Mouse (Mus musculus): ENCODE data around the gene Gm37240.
"Not testable (repeated sequence)": the region's sequence is repeated elsewhere in the genome, so short reads cannot be mapped to it uniquely, and the experiment has no call there.

The Gm37240 gene

DNA sequence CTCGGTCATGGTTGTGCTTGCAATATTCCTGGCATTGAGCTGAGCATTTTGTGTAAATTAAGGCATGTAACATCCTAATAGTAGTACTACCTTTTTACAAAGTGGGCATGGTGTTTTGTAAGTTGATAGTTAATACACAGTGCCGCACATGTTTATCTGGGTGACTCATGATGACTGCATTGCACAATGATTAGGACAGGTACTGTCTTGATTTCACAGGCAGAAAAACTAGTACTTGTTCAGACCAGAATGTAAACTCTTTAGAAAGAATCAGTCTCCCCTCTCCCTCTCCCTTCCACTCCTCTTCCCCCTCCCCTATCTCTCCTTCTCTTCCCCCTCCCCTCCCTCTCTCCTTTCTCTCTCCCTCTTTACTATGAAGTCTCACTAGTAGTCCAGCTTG lies 1284.6 kb downstream of the Gm37240 start:
- DNase-seq = no peak

DNA sequence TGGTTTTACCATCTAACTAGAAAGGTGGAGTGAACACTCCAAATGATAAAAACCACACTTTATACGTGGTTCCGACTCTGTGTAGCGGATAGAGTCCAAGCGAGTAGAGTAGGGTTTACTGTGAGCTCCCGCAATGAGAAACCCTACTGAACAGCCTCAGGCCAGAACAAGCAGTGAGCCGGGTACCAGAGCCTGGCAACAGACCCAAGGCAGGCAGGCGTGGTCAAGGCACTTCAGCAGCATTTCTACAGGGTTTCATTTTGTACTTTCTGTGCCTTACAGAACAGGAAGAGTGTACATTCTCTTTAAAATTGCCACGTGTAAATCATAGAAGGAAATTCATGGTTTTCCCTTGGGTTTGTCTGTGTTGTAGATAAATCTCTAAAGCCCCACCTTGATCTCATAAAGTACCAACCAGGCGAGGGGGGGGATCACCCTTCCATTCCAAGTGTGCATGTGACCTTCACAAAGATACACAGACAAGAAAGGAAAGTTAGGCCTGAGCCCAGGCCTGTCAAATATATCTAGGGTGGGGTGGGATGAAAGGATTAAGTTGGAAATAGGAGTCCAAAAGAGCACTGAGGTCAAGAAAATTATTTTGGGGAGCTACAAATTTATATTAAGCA lies 1285.3 kb downstream of the Gm37240 start:
- no peak for DNase-seq

DNA sequence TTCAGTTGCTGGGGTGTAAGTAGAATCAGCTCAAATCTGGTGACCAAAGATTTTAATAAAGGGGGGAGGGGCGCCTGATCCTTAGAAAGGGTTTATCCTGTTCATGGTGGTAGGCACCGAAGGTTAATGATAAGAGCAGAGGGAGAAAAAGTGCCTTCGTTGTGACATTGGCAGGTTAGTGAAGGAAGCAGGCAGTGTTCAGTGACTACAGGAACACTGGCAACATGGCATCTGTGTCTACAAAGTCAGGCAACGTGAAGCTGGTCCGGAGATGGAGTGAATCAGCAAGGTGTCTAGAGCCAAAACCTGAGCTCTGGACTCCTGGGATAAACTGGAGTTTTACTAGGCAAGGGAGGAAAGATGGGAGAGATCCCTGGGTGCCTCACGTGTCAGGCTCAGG lies 1288.6 kb downstream of the Gm37240 start:
- DNase-seq = no peak

DNA sequence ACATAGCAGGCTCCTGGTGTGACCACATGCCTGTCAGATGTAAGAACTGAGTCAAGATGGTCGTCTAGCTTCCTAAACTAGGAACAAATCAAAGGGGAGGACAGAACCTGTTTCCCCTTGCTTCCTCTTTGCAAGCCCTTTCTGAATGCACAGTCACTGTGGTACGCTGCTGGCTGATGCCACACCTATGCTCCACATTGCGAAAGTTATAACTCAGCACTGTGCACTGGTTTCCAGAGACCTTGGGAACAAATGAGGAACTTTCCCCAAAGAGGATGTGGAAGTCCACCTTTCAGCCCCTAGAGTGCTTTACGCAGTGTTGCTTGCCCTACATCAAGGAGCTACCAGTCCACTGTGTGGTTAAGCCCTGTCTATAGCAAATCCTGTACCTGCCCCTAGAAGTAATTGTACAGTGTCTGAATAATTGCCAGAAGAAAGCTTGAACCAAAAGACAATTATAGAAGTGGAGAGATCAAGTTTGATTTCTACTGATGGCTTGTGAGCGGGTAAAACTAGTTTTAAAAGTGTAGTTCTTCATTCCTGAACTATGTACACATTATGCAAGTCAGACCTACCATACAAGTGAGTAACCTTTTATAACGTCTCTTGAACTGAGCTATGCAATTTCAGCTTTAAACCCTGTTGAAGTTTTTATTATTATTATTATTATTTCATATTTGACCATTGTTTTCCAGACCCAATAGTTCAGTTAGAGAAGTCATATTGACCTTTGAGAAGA lies 1289.2 kb downstream of the Gm37240 start:
- DNase-seq = no peak

DNA sequence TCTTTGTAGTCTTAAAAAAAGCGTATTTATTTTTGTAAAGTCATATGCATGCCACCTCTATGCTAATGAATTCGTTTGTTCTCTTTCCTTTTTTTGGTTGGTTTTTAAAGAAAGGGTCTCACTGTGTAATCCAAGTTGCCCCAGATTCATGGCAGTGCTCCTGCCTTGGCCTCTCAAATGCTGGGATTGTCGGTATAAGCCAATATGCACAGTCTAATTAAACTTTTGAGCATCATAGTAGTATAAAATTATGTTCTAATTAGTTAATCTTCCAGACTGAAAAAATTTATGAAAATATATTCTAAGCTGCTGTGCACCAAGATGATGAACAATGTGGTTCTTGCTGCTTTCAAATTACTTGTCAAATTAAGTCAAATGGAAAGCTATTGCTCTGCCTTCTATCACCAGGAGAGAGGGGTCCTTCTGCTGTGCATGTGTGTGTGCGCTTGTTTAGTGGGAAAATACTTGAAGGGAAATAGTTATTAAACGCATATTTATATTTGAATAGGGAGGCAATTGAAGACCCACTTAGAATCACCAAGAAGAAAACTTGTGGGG lies 1291.6 kb downstream of the Gm37240 start:
- no peak for DNase-seq

DNA sequence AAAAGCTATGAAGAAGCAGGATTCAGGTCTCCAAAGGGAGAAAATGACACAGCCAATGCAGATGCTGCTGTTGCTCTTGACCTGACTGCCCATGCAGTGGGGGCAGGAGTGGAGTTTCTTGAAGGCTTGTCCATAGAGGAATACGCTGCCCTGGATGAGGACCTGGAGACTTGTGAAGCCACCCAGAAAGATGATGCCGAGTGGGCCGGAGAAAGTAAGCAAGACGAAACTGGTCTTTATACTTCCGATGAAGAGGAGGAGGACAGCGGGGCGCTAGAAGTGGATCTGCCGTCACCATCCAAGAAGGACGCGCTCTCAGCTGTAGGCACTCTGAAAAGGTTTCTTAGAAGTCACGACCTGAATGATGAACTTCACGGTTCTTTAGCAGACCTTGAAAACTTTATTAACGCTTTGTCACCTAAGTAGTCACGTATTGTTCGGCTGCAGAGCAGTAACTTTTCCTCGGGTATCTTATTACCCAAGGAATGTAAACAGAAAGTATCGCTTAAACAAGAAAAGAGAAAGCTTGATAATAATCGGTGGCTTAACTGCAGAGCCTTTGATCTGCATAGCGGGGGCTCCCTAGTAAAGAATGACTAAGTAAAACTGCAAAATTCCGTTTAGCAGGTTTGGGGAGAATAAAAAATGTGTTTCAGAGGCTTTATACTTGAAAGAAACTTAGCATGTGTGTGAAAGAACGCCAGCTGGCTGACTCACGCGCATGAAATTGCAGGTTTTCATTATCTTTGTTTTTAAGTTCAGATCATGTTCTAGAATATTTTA lies 1292.2 kb downstream of the Gm37240 start:
- DNase-seq = peak; percentile 36

DNA sequence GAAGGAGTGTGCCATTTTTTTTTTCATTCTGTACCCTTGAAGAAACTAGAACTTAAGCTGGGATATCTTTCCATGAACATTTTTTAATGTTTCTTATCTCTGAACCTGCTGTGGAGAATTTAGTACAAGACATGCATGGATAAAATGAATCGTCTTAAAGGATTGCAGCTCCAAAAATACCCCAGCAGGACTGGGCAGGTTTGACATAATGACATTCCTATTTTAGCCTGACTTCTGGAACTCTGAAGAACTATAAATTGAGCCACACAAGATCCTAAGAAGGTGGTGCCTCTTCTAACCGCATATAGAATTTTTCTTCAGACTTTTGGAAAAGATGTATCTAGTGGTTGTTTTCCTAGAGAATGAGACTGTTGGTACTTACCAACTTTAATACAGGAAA lies 1294.0 kb downstream of the Gm37240 start, which contains the start of gene Tigd4:
Tigd4 (plus strand) TSS at position 301 of the 400 bp plus-strand sequence.
- no peak for DNase-seq

DNA sequence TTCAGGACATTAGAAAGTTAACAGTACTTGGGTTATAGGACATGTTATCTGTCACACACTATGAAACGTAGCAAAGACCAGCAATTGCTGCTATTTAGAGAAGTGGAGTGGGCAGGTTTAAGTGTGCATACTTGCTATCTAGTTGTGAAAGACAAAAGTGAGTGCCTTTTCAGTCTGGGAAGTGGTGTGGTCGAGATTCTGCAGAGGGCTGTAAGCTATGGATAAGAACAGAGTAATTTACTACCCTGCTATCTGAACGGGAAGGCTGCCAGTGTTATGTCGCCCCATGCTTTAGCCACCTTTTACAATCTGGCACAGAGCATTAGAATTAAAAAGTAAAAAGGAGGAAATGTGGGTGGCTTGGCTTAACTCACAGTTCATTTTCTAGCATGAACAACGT lies 1300.6 kb downstream of the Gm37240 start:
- DNase-seq = no peak

DNA sequence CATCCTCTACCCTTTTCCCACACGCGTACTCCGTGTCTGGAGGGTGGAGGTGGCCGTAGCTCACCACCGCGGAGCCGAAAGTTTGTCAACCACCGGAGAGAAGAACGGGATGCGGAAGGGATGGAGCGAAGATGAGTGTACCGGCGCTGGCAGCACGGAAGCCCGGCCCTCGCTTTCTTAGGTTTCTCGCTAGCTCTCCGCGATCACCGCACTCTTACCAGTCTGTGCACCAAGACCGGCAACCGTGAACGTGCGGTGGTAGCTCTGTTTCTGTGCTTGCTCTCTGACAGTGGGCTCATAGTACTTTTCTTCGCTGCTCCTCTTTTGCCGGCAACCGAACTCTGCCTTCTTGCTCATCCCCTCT lies 1304.4 kb downstream of the Gm37240 start:
- no peak for DNase-seq

DNA sequence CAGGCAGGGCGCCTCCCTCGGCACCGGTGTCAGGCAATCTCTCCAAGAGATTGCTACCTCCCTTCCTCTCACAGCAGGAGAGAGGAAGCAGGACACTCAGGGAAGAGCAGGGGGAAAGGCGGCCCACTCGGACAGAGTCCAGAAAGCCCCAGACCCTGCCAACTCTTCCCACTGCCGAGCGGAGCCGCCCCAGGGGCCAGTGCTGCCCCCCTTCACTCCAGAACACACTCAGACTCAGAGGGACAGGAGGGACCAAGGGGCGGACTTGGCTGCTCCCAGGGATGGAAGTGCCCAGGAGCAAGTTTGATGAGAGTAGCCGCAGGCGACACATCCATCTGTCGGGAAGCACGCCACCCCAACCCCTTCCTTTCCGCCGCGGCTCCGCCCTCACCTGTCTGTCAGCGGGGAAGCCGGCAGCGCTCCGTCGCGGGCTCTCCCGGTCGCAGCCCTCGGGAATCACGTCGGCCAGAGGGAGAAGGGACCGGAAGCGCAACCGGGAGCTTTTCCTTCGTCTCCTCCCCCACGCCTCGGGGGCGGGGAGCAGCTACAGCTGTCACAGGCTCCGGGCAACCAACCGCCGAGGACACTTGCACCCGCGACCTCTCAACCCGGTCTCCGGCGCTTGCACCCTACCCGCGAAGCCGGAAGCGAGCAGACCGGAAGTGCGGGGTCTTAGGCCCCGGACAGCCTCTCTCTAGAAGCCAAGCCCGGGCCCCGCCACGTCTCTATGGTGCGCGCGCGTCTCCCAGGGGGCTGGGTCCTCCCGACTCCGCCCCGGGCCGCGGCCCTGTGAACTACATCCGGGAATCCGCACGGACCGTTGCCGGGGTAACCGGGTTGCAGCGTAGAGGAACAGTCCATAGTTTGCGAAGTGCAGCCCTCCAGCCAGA lies 1305.0 kb downstream of the Gm37240 start, which contains the start of gene Arfip1:
Arfip1 (minus strand) TSS at position 603 of the 890 bp plus-strand sequence.
- DNase-seq = peak; percentile 96

DNA sequence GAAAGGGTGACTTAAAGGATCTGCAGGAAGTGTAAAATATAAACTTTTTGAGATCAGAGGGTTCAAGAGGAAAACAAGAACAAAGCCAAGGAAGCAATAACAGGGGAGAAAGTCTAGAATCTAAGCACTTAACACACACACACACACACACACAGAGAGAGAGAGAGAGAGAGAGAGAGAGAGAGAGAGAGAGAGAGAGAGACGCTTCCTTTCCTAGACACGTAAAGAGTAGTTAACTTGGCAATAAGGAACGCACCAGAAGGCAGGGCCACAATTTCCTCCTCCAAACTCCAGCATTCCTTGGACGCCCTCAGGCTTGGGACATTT lies 1305.7 kb downstream of the Gm37240 start:
- no peak for DNase-seq

DNA sequence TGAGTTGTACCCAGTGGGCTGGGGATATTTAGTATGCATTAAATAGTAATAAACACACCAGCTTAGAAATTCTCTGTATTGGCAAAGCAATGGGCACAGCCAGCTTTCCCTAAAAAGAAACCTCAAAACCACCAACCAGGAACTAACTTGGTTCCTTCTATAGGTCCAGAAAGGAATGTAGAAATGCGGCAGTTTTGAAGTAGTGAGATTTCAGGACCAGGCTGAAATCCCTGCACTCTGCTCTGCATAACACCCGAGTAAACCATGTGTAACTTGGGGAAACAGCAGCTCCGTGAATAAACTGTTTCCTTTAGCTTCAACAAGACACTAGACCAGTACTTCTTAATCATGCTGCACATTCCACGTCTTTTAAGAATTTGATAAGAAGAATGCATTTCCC lies 1306.6 kb downstream of the Gm37240 start:
- DNase-seq = no peak

DNA sequence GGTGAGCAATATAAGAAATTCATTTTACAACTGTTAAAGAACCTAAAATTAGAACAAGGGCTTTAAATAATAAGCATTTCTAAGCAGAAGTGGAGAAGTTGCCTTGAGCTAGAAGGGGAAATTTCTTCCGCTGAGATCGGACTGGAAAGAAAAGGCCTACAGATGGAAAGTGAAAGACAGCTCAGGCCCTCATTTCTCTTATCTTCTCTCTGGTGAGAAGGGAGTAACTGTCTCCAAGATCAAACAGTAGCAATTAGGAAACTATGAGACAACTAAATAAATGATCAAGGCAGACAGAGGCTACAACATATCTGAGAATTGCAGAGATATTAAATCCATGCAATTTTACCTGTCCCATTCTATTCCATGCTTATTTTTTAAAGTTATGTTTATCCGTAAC lies 1316.8 kb downstream of the Gm37240 start:
- no peak for DNase-seq

DNA sequence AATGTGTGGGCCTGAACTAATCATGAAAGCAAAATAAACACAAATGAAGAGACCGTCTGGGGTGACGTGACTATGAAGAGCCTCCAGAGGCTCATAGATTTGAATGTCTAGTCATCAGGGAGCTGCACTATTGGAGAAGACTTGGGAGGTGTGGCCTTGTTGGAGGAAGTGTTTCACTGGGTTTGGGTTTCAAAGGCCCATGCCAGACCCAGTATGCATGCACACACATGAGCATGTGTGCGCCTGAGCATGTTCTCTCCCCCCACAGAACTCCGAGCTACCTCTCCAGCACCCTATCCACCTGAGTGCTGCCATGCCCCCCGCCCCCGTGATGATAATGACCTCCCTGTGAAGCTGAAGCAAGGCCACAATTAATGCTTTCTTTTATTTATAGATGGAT lies 1317.7 kb downstream of the Gm37240 start:
- no peak for DNase-seq

DNA sequence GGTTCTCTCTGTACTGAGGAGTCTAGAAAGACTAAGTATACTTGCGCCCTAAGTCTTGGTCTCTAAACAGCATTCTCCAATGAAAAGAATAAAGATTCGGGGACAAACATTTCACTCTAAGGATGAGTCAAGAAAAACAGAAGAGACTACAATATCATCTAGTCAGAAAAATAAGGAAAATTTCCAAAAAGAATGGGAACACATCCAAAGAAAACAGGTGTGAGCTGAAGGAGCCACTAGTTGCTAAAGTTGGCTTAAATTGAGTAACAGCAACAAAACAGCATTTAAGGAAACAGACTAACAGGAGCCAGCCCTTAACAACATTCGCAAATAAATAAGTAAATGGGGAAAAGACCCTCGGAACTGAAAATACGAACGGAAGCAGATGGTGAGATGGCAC lies 1318.8 kb downstream of the Gm37240 start:
- no peak for DNase-seq

DNA sequence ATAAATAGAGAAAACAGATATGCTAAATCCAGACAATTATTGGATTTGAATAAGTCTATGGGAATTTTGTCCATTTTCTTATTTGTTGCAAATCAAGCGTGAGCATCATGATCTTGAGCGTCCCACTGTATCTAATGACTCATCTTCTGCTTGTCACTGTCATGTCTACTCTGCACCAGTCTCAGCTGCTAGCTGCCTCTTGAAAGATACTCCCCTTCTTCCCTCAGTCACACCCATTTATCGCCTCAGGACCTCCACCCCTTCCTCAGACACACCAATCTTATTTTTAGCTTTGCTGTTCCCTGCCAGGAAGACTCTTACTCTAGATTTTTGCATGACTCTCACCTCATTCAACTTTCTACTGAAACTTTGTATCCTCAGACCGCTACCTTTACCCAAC lies 1323.9 kb downstream of the Gm37240 start:
- no peak for DNase-seq

DNA sequence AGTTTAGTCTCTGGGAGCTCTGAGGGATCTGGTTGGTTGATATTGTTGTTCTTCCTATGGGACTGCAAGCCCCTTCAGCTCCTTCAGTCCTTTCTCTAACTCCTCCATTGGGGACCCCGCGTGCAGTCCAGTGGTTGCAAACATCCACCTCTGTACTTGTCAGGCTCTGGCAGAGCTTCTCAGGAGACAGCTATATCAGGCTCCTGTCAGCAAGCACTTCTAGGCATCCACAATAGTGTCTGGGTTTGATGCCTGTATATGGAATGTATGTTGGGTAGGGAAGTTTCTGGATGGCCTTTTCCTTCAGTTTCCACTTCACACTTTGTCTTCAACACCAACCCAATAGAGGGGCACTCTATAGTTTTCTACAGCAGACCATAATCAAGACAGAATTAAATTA lies 1324.4 kb downstream of the Gm37240 start:
- DNase-seq = not testable (repeated sequence)

DNA sequence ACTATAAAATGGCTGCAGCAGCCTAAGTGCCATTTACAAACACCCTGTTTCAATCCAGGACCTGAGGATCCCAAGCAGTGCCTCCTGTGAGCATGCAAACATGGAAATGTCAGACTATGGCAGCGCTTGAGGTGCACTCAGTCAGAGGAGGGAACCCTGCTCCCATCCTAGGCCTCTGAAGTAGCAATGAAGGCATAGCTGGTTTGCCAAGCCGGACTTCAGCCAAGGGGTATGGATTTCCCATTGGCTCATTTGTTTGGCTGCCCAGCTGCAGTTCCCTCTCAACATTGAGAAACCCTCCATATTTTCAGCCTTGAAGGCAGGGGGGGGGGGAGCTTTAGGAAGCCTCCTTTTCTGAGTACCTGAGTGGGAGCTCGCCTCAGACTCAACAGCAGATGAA lies 1329.0 kb downstream of the Gm37240 start:
- DNase-seq = no peak

DNA sequence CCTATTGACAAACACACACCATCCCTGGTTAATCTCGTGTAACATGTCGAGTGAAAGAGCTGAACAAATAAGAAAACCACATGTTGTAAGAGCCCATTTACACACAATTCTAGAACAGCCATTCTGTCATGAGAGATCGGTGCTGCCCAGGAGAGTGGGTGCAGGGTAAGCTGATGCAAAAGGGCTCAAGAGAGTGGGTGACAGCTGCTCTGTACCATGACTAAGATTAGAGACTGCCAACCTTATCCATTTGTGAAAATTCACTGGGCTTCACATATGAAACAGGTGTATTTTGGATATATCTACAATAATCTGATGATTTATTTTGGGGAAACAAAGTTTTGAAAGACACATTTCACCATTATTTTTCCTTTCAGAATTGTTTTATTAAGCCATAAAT lies 1331.5 kb downstream of the Gm37240 start:
- no peak for DNase-seq

DNA sequence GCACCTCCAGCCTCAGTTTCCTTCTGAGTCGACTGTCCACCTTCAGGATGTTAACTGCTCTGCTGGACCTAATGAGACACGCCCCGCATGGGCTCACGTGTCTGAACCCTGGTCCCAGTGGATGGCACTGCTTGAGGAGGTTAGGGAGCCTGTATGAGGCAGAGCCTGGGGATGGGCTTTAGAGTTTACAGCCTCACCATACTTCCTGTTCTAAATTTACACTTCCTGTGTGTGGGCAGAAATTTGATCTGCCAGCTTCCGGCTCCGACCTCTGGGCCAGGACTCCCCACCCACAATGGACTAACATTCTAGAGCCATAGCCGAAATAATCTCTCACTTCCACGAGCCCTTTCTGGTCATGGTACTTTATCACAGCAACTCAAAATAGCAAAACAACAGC lies 1340.1 kb downstream of the Gm37240 start:
- no peak for DNase-seq

DNA sequence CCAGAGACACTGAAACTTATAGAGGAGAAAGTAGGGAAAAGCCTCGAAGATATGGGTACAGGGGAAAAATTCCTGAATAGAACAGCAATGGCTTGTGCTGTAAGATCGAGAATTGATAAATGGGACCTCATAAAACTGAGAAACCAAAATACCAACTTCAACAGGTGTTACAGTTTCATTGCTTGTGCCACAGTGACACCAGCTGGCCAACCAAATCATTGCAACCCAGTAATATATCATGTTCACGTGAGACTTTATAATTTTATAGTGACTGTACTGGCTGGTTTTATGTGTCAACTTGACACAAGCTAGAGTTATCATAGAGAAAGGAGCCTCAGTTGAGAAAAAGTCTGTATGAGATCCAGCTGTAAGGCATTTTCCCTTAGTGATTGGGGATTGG lies 1344.9 kb downstream of the Gm37240 start:
- DNase-seq = peak; percentile 9

DNA sequence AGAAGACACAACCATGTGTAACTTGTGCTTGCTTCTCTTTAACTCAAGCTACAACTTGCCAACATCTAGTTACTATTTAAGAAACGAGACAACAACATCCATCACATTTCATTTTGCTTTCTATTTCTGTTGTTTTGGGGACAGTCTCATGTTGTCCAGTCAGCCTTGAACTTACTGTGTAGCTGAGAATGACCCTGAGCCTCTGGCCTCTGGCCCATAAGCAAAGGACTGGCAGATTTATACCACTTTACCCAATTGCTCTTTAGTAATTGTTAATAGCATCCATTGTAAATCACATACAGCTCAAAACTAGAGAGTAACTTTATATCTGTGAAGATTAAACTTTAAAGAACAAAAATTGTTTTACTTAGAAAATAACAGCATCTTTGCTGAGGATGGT lies 1345.4 kb downstream of the Gm37240 start:
- DNase-seq = no peak

DNA sequence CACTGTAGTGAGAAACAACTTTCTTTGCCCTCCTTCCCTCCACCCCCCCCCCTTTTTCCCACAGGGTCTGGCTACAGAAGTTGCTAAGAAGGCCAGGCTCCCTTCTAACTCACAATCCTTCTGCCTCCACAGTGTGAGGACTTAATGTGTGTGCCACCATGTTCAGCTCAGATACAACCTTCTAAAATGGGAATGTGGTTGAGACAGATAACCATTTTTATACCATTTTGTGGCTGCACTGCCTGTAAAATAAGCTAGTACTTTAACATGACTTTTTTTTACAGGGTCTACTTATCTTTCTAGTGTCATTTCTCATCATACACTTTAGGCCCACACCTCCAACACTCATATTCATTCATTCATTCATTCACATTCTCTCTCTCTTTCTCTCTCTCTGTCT lies 1346.7 kb downstream of the Gm37240 start:
- DNase-seq = no peak

Data from layer of hippocampus, adult 9-11 months (tissue).